Mouse (Mus musculus) limb, embryonic 11.5 days (tissue): ENCODE results near the gene C2cd3. TPM values are rescaled to one million over a fixed set of nuclear protein-coding genes. Genes with fewer than 3 reads are reported as not detected.

Source experiments
- ATAC-seq: fragments of 200-750 bp; cut with Nextera tagmentation; 2 replicates; pipeline ENCODE4 v1.8.0; 2017; ENCODE audit warnings: low read depth; ENCODE audit not compliant: insufficient number of reproducible peaks, low FRiP score, low TSS enrichment
- DNase-seq: peaks from one replicate; pipeline ENCODE4 v3.0.0-alpha.2; 2015; ENCODE audit warnings: low spot score
- H3K27ac ChIP-seq: fragments of 300-500 bp; sonication (generic); replicated peaks from 2 replicates; pipeline ENCODE4 v1.5.1; 2014; ENCODE audit warnings: low read depth, mild to moderate bottlenecking, low read length
- H3K27me3 ChIP-seq: fragments of 300-500 bp; sonication (generic); 2 replicates; pipeline ENCODE4 v1.6.1; 2014; ENCODE audit warnings: mild to moderate bottlenecking, low read length, mixed read lengths; ENCODE audit not compliant: control insufficient read depth, insufficient read depth
- H3K36me3 ChIP-seq: fragments of 300-500 bp; sonication (generic); 2 replicates; pipeline ENCODE4 v1.6.1; 2014; ENCODE audit warnings: mild to moderate bottlenecking, low read length, moderate library complexity, mixed read lengths; ENCODE audit not compliant: control insufficient read depth, insufficient read depth
- H3K4me1 ChIP-seq: fragments of 300-500 bp; sonication (generic); 2 replicates; pipeline ENCODE4 v1.6.1; 2014; ENCODE audit warnings: low read length, mixed read lengths; ENCODE audit not compliant: control insufficient read depth, insufficient read depth
- H3K4me2 ChIP-seq: fragments of 300-500 bp; sonication (generic); 2 replicates; pipeline ENCODE4 v1.6.1; 2014; ENCODE audit warnings: low read depth, mild to moderate bottlenecking, moderate library complexity; ENCODE audit not compliant: severe bottlenecking
- H3K4me3 ChIP-seq: fragments of 300-500 bp; sonication (generic); 2 replicates; pipeline ENCODE4 v1.5.1; 2014; ENCODE audit warnings: low read depth, low read length
- H3K9ac ChIP-seq: fragments of 300-500 bp; sonication (generic); 2 replicates; pipeline ENCODE4 v1.6.1; 2014; ENCODE audit warnings: mild to moderate bottlenecking, low read length
- H3K9me3 ChIP-seq: fragments of 300-500 bp; sonication (generic); 2 replicates; pipeline ENCODE4 v1.6.1; 2016; ENCODE audit warnings: low read length; ENCODE audit not compliant: control insufficient read depth
- WGBS: fragments of 180-500 bp; shearing (Covaris S2); extraction: QIAGEN DNeasy Blood & Tissue Kit; methylation state at CpG from one replicate; pipeline ENCODE4 v1.1.7; 2014; 5-methylcytosine and 5-hydroxymethylcytosine counted together
- polyA plus RNA-seq: library from polyadenylated mRNA; unstranded; fragments of >200 nt; fragmentation: Nextera tagmentation; extraction: Ambion mirVana; gene quantifications from 2 replicates; pipeline ENCODE4 v1.2.1, GENCODE M21; 2014

The C2cd3 gene
- polyA plus RNA-seq, 1 experiment from 2014 or later: 44.6 TPM

- Histone ChIP-seq H3K4me3 (no peak overlapping the region), H3K36me3 (peaks cover 27% of the 10 kb centered on the region), H3K9ac (no peak overlapping the region), H3K4me2 (no peak overlapping the region), H3K27ac (no peak overlapping the region), H3K4me1 (no peaks in the 10 kb centered on the region), H3K9me3 (no peaks in the 10 kb centered on the region), H3K27me3 (no peaks in the 10 kb centered on the region)
- ATAC-seq (no peak), DNase-seq (no peak)
- 88% methylated on average over 3 of the region's 3 CpGs for WGBS
Observed at GRCm38 (mm10) chr7:100425795-100426194, 53.8 kb downstream of the C2cd3 start.

- Histone ChIP-seq H3K4me1 (no peaks in the 10 kb centered on the region), H3K27ac (no peak overlapping the region), H3K4me3 (no peak overlapping the region), H3K9ac (no peak overlapping the region), H3K9me3 (no peaks in the 10 kb centered on the region), H3K4me2 (no peak overlapping the region), H3K27me3 (no peaks in the 10 kb centered on the region), H3K36me3 (peaks cover 29% of the 10 kb centered on the region)
- DNase-seq: peak; percentile 50
- 66% methylated on average over 3 of the region's 3 CpGs for whole genome bisulfite sequencing
- no peak for ATAC-seq
Observed at GRCm38 (mm10) chr7:100429102-100429501, 57.1 kb downstream of the C2cd3 start.

GRCm38 (mm10) chr7:100429911-100430310 is 57.9 kb downstream of the C2cd3 start:
- no peak overlapping the region for H3K4me3 ChIP-seq
- WGBS: 94% methylated on average over 11 of the region's 11 CpGs
- no peaks in the 10 kb centered on the region for H3K27me3 ChIP-seq
- no peaks in the 10 kb centered on the region for H3K4me1 ChIP-seq
- H3K4me2 ChIP-seq: no peak overlapping the region
- no peak overlapping the region for H3K27ac ChIP-seq
- no peak overlapping the region for H3K9ac ChIP-seq
- H3K36me3 ChIP-seq: peaks cover 23% of the 10 kb centered on the region
- ATAC-seq (no peak), DNase-seq (no peak)
- no peaks in the 10 kb centered on the region for H3K9me3 ChIP-seq

GRCm38 (mm10) chr7:100431103-100431502 is 59.1 kb downstream of the C2cd3 start:
- Histone ChIP-seq H3K27ac (no peak overlapping the region), H3K4me1 (no peaks in the 10 kb centered on the region), H3K27me3 (no peaks in the 10 kb centered on the region), H3K36me3 (peaks cover 20% of the 10 kb centered on the region), H3K9me3 (no peaks in the 10 kb centered on the region), H3K4me2 (no peak overlapping the region), H3K4me3 (no peak overlapping the region), H3K9ac (no peak overlapping the region)
- 96% methylated on average over 5 of the region's 5 CpGs for WGBS
- no peak for ATAC-seq
- no peak for DNase-seq

- H3K27ac ChIP-seq: no peak overlapping the region
- ATAC-seq: no peak
- no peaks in the 10 kb centered on the region for H3K27me3 ChIP-seq
- peaks cover 25% of the 10 kb centered on the region for H3K36me3 ChIP-seq
- H3K4me3 ChIP-seq: no peak overlapping the region
- no peaks in the 10 kb centered on the region for H3K4me1 ChIP-seq
- no peak overlapping the region for H3K4me2 ChIP-seq
- DNase-seq: no peak
- WGBS: 96% methylated on average over 6 of the region's 6 CpGs
- H3K9ac ChIP-seq: no peak overlapping the region
- no peaks in the 10 kb centered on the region for H3K9me3 ChIP-seq
Observed at GRCm38 (mm10) chr7:100433295-100433694, 61.3 kb downstream of the C2cd3 start.

- 90% methylated on average over 4 of the region's 4 CpGs for WGBS
- no peak overlapping the region for H3K27ac ChIP-seq
- ATAC-seq: no peak
Observed at GRCm38 (mm10) chr7:100443728-100444127, 71.7 kb downstream of the C2cd3 start.

GRCm38 (mm10) chr7:100446271-100446670 is 74.2 kb downstream of the C2cd3 start:
- Histone ChIP-seq H3K27ac (no peak overlapping the region), H3K9ac (no peak overlapping the region), H3K4me1 (no peaks in the 10 kb centered on the region), H3K36me3 (peaks cover 29% of the 10 kb centered on the region), H3K9me3 (no peaks in the 10 kb centered on the region), H3K4me3 (no peak overlapping the region), H3K4me2 (no peak overlapping the region), H3K27me3 (no peaks in the 10 kb centered on the region)
- 97% methylated on average over 5 of the region's 5 CpGs for WGBS
- no peak for ATAC-seq
- DNase-seq: no peak

More at GRCm38 (mm10) chr7:100443728-100444127, 71.7 kb downstream of the C2cd3 start:
- no peaks in the 10 kb centered on the region for H3K4me1 ChIP-seq
- no peak overlapping the region for H3K4me3 ChIP-seq
- no peak overlapping the region for H3K9ac ChIP-seq
- H3K9me3 ChIP-seq: no peaks in the 10 kb centered on the region
- no peak for DNase-seq
- H3K27me3 ChIP-seq: no peaks in the 10 kb centered on the region
- no peak overlapping the region for H3K4me2 ChIP-seq
- H3K36me3 ChIP-seq: peaks cover 29% of the 10 kb centered on the region

GRCm38 (mm10) chr7:100448530-100448929 is 76.5 kb downstream of the C2cd3 start:
- 94% methylated on average over 12 of the region's 12 CpGs for WGBS
- ATAC-seq: no peak
- Histone ChIP-seq H3K27ac (no peak overlapping the region), H3K36me3 (peaks cover 31% of the 10 kb centered on the region), H3K4me3 (no peak overlapping the region), H3K9ac (no peak overlapping the region), H3K4me1 (no peaks in the 10 kb centered on the region), H3K27me3 (no peaks in the 10 kb centered on the region), H3K9me3 (no peaks in the 10 kb centered on the region), H3K4me2 (no peak overlapping the region)
- no peak for DNase-seq

GRCm38 (mm10) chr7:100448985-100449384 is 77.0 kb downstream of the C2cd3 start:
- no peak for DNase-seq
- Histone ChIP-seq H3K27me3 (no peaks in the 10 kb centered on the region), H3K4me1 (no peaks in the 10 kb centered on the region), H3K36me3 (peaks cover 31% of the 10 kb centered on the region), H3K9me3 (no peaks in the 10 kb centered on the region), H3K27ac (no peak overlapping the region), H3K4me2 (no peak overlapping the region), H3K9ac (no peak overlapping the region), H3K4me3 (no peak overlapping the region)
- WGBS: 95% methylated on average over 3 of the region's 3 CpGs
- no peak for ATAC-seq
